Mouse (Mus musculus) stomach, embryonic 14.5 days (tissue): ENCODE measurements around the gene Cdcp1. TPM values are rescaled to one million over a fixed set of nuclear protein-coding genes. Genes with fewer than 3 reads are reported as not detected.

Experiments
- ATAC-seq: fragments of 200-750 bp; cut with Nextera tagmentation; 2 replicates; pipeline ENCODE4 v1.8.0; 2017; ENCODE audit warnings: low read depth, moderate TSS enrichment; ENCODE audit not compliant: insufficient number of reproducible peaks, insufficient read depth, low FRiP score
- H3K27ac ChIP-seq: fragments of 300-500 bp; sonication (generic); 2 replicates; pipeline ENCODE4 v1.5.1; 2014; ENCODE audit warnings: mild to moderate bottlenecking, low read length, moderate library complexity, mixed read lengths
- H3K27me3 ChIP-seq: fragments of 300-500 bp; sonication (generic); 2 replicates; pipeline ENCODE4 v1.6.1; 2014; ENCODE audit warnings: low read length, control low read depth, mixed read lengths; ENCODE audit not compliant: control insufficient read depth, insufficient read depth
- H3K36me3 ChIP-seq: fragments of 300-500 bp; sonication (generic); 2 replicates; pipeline ENCODE4 v1.6.1; 2014; ENCODE audit warnings: mild to moderate bottlenecking, control low read depth, low read length, moderate library complexity, mixed read lengths; ENCODE audit not compliant: control insufficient read depth, insufficient read depth
- H3K4me1 ChIP-seq: fragments of 300-500 bp; sonication (generic); 2 replicates; pipeline ENCODE4 v1.6.1; 2014; ENCODE audit warnings: low read length, control low read depth, mixed read lengths; ENCODE audit not compliant: control insufficient read depth, insufficient read depth
- H3K4me2 ChIP-seq: fragments of 300-500 bp; sonication (generic); replicated peaks from 2 replicates; pipeline ENCODE4 v1.6.1; 2014; ENCODE audit warnings: low read depth, low read length, control low read depth
- H3K4me3 ChIP-seq: fragments of 300-500 bp; sonication (generic); 2 replicates; pipeline ENCODE4 v1.5.1; 2014; ENCODE audit warnings: low read depth, low read length, control low read depth
- H3K9ac ChIP-seq: fragments of 300-500 bp; sonication (generic); replicated peaks from 2 replicates; pipeline ENCODE4 v1.6.1; 2014; ENCODE audit warnings: low read depth, mild to moderate bottlenecking, control low read depth, low read length, moderate library complexity, mixed read lengths
- H3K9me3 ChIP-seq: fragments of 300-500 bp; sonication (generic); 2 replicates; pipeline ENCODE4 v1.6.1; 2016; ENCODE audit warnings: low read depth, low read length, control low read depth; ENCODE audit not compliant: control insufficient read depth
- WGBS: fragments of 180-500 bp; shearing (Covaris S2); extraction: QIAGEN DNeasy Blood & Tissue Kit; methylation state at CpG from one replicate; pipeline ENCODE4 v1.1.7; 2014; 5-methylcytosine and 5-hydroxymethylcytosine counted together
- polyA plus RNA-seq: library from polyadenylated mRNA; unstranded; fragments of >200 nt; fragmentation: Nextera tagmentation; extraction: Ambion mirVana; gene quantifications from 2 replicates; pipeline ENCODE4 v1.2.1, GENCODE M21; 2014

The Cdcp1 gene
- polyA plus RNA-seq, 1 experiment from 2014 or later: 15.1 TPM

DNA sequence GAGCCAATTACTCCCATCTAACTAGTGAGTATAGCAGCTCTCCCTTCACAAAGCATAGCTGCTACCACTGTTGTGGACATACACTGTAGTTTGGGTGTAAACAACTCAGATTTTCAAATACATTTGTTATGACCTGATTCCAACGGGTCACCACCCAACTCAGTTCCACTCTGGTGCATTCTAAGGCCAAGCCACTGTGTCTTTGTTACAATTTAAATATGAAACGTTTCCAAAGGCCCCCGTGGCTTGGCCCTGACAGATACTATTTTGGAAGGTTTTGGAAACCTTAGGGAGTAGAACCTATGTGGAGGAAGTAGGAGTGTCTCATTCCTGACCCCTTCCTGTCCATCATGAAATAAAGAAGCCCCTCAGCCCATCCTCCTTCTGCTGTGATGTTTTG lies 15.7 kb downstream of the Cdcp1 start:
- 73% methylated on average over 3 of the region's 3 CpGs for WGBS
- ATAC-seq: no peak

DNA sequence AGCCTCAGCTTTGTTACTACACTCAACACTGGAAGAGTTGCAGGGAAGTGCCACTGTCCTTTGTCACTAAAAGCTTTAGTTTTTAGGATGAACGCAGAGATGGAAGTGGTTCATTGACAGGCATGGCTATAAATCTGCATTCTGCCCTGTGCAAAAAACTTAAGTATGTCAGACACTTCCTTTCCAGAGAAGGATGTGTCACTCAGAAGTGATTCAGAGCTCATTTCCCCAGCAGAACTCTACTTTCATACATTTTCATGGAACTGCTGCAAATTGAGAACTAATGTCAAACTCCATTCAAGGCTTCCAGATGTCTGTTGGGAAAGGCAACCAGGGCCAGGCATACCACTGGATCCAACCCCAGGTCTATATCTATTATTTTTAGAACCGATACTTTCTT lies 27.6 kb downstream of the Cdcp1 start:
- Histone ChIP-seq H3K9ac (no peak overlapping the region), H3K36me3 (no peaks in the 10 kb centered on the region), H3K4me3 (no peak overlapping the region), H3K27ac (no peak overlapping the region), H3K4me1 (no peaks in the 10 kb centered on the region), H3K9me3 (no peaks in the 10 kb centered on the region), H3K4me2 (no peak overlapping the region), H3K27me3 (no peaks in the 10 kb centered on the region)
- ATAC-seq: no peak
- WGBS: 74% methylated on average over 2 of the region's 2 CpGs

More for the DNA sequence above, 15.7 kb downstream of the Cdcp1 start:
- Histone ChIP-seq H3K27ac (no peak overlapping the region), H3K9me3 (no peaks in the 10 kb centered on the region), H3K27me3 (no peaks in the 10 kb centered on the region), H3K9ac (no peak overlapping the region), H3K36me3 (no peaks in the 10 kb centered on the region), H3K4me2 (no peak overlapping the region), H3K4me3 (no peak overlapping the region), H3K4me1 (no peaks in the 10 kb centered on the region)

DNA sequence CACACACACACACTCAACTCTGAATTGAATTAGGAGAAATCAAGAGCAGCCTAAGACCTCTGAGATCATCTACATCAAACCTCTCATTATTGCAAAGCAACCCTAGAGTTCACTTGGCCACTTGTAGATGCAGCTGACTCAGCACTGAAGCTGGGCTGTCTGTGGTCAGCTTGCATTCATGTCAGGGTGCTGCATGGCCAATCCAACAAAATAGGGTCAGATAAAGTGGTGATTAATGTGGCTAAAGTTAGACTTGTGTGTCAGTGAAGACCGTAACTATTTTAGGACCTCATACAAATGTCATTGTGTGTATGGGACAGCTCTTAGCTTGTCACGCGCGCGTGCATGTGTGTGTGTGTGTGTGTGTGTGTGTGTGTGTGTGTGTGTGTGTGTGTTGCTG lies 28.2 kb downstream of the Cdcp1 start:
- H3K36me3 ChIP-seq: no peaks in the 10 kb centered on the region
- no peak overlapping the region for H3K4me2 ChIP-seq
- 91% methylated on average over 5 of the region's 5 CpGs for WGBS
- no peaks in the 10 kb centered on the region for H3K9me3 ChIP-seq
- H3K9ac ChIP-seq: no peak overlapping the region
- H3K4me1 ChIP-seq: no peaks in the 10 kb centered on the region
- H3K27me3 ChIP-seq: no peaks in the 10 kb centered on the region
- ATAC-seq: no peak
- no peak overlapping the region for H3K4me3 ChIP-seq
- no peak overlapping the region for H3K27ac ChIP-seq

DNA sequence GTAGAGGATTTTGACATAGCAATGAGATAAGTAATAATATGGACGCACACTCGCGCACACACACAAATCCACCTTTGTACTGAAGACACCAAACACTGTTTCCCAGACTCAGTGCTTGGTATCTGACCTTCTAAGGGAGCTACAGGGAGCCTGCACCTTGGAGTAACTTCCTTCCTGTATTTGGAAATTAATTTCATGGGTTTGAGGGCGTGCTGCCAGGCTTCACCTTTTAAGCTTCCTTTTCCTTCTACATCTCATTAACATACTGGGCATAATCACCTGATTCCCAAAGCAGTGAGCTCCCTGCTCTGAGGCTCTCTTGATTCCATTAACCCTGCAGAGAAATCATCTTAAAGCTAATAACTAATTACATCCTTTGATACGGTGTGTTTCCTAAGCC lies 29.7 kb downstream of the Cdcp1 start:
- H3K36me3 ChIP-seq: no peaks in the 10 kb centered on the region
- H3K4me2 ChIP-seq: no peak overlapping the region
- no peak for ATAC-seq
- H3K4me3 ChIP-seq: no peak overlapping the region
- no peak overlapping the region for H3K9ac ChIP-seq
- WGBS: 87% methylated on average over 5 of the region's 5 CpGs
- no peaks in the 10 kb centered on the region for H3K27me3 ChIP-seq
- H3K4me1 ChIP-seq: no peaks in the 10 kb centered on the region
- no peaks in the 10 kb centered on the region for H3K9me3 ChIP-seq
- H3K27ac ChIP-seq: no peak overlapping the region

DNA sequence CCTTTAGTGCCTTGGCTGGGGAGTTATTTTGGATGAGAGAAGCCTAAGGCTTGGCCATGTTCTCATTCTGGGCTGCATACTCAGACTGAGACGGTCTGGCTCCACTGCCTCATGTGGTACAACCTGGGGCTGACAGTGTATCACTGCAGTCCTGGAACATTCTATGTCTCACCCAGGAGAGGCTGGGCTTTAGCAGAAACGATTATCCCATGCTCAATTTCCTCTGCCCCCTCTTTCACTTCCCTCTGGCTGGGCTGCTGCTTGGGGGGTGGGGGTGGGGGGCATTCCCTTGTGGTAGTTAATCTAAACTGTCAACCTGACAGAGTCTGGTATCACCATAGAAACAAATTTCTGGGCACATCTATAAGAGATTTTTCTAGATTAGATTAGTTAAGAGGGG lies 30.3 kb downstream of the Cdcp1 start:
- H3K9me3 ChIP-seq: no peaks in the 10 kb centered on the region
- no peak overlapping the region for H3K27ac ChIP-seq
- H3K4me3 ChIP-seq: no peak overlapping the region
- H3K4me2 ChIP-seq: no peak overlapping the region
- WGBS: 51% methylated on average over 2 of the region's 2 CpGs
- H3K36me3 ChIP-seq: no peaks in the 10 kb centered on the region
- no peaks in the 10 kb centered on the region for H3K27me3 ChIP-seq
- no peaks in the 10 kb centered on the region for H3K4me1 ChIP-seq
- ATAC-seq: no peak
- H3K9ac ChIP-seq: no peak overlapping the region

DNA sequence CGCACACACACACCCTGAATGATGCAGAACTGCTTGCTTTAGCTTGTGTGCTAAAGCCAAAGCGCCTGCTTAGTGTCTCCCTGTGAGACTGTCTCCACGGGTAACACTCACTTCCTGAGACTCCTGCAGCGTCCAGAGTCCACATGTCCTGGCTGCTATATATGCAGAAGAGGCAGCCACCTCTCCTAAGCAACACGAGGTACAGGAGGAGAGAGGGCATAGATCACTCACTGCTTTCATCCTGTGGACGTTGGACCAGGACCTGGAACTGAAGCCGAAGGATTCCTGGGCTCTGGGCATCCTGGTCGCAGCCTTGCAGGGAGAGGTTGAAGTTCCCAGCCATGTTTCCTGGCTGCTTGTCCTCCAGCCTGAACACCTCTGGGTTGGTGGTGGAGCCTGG lies 32.6 kb downstream of the Cdcp1 start:
- Histone ChIP-seq H3K36me3 (no peaks in the 10 kb centered on the region; the same call in 1 of the 2 replicates), H3K4me3 (no peak overlapping the region), H3K27me3 (no peaks in the 10 kb centered on the region), H3K27ac (no peak overlapping the region), H3K4me1 (no peaks in the 10 kb centered on the region), H3K4me2 (no peak overlapping the region), H3K9me3 (no peaks in the 10 kb centered on the region), H3K9ac (no peak overlapping the region)
- WGBS: 71% methylated on average over 8 of the region's 8 CpGs
- no peak for ATAC-seq

DNA sequence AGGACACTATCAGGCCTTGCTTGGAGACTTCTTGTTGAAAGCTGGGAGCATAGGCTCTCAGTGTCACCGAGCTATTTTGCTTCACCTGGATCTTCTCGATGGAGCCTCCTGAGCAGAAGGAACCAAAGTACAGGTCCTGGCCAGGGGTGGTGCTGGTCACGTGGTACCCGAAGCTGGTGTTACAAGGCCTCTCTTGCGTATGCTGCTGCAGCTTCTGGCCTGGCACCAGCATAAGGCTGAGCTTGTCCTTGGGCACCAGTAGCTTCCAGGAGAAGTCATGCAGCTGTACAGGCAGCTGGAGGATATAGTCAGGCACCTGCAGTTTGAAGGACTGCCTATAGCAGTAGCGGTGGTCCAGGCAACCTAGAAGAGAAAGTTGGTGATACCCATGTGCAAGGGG lies 35.8 kb downstream of the Cdcp1 start:
- Histone ChIP-seq H3K4me2 (no peak overlapping the region), H3K27me3 (no peaks in the 10 kb centered on the region), H3K36me3 (no peaks in the 10 kb centered on the region; the same call in 1 of the 2 replicates), H3K9ac (no peak overlapping the region), H3K9me3 (no peaks in the 10 kb centered on the region), H3K27ac (no peak overlapping the region), H3K4me1 (no peaks in the 10 kb centered on the region), H3K4me3 (no peak overlapping the region)
- WGBS: 91% methylated on average over 6 of the region's 6 CpGs
- no peak for ATAC-seq

DNA sequence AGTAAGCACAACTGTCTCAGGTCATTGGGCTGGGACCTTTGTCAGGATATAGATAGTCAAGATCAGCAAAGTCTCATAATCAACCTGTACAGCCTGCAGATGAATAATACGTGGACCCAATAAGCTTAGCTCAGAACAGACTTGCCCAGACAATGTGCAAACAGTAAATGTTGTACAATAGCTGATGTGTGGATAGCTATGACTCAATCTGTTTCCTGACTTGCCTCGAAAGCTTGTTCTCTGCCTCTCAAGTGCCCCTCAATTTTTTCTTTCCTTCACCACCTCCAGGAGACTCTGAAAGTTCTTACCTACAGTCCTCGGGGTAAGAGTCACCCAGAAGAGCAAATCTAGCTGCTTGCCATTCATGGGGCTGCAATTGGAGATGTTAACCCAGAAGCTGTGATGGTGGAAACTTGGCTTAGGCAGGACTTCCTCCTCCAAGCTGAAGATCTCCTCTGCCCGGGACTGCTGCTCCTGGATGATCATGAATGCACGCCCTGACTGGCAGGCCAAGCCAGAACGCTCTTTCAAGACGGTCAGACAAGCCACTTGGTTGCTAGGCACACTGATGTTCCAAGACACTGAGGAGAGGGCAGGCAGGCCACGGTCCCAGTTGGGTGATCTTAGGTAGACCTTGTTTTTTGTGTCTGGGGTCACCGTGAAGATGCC lies 38.3 kb downstream of the Cdcp1 start:
- H3K4me1 ChIP-seq: no peaks in the 10 kb centered on the region
- H3K36me3 ChIP-seq: no peaks in the 10 kb centered on the region; the same call in 1 of the 2 replicates
- 86% methylated on average over 9 of the region's 9 CpGs for WGBS
- no peak overlapping the region for H3K4me3 ChIP-seq
- no peak overlapping the region for H3K4me2 ChIP-seq
- H3K9me3 ChIP-seq: no peaks in the 10 kb centered on the region
- H3K9ac ChIP-seq: no peak overlapping the region
- no peak overlapping the region for H3K27ac ChIP-seq
- no peak for ATAC-seq
- H3K27me3 ChIP-seq: no peaks in the 10 kb centered on the region

DNA sequence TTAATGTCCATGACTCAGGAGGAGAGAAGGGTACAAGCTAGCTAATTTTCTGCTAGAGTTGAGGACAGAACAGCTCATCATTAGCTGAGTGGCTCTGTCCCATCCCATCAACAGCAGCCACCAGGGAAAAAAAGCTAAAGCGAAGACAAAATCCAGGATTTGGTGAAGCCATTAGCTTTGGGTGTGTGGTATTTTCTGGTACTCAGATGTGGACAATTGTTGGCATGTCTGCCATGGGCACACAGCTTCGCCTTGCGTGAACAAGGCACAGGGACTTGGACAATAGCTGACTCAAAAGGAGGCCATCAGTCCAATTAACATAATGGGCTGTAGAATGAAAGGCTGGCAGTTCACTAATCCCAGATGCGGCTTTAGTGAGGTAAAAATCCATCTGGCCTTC lies 41.5 kb downstream of the Cdcp1 start:
- H3K9me3 ChIP-seq: no peaks in the 10 kb centered on the region
- H3K36me3 ChIP-seq: no peaks in the 10 kb centered on the region
- no peak overlapping the region for H3K27ac ChIP-seq
- no peak overlapping the region for H3K4me3 ChIP-seq
- H3K4me1 ChIP-seq: no peaks in the 10 kb centered on the region
- no peak for ATAC-seq
- no peak overlapping the region for H3K9ac ChIP-seq
- WGBS: 83% methylated on average over 4 of the region's 4 CpGs
- no peaks in the 10 kb centered on the region for H3K27me3 ChIP-seq
- no peak overlapping the region for H3K4me2 ChIP-seq
